Mouse (Mus musculus): ENCODE measurements around the gene Rai1. TPM values are rescaled to one million over a fixed set of nuclear protein-coding genes. Genes with fewer than 3 reads are reported as not detected.

Rai1 gene
- polyA plus RNA-seq, 1 experiment: 62.9 TPM

DNA sequence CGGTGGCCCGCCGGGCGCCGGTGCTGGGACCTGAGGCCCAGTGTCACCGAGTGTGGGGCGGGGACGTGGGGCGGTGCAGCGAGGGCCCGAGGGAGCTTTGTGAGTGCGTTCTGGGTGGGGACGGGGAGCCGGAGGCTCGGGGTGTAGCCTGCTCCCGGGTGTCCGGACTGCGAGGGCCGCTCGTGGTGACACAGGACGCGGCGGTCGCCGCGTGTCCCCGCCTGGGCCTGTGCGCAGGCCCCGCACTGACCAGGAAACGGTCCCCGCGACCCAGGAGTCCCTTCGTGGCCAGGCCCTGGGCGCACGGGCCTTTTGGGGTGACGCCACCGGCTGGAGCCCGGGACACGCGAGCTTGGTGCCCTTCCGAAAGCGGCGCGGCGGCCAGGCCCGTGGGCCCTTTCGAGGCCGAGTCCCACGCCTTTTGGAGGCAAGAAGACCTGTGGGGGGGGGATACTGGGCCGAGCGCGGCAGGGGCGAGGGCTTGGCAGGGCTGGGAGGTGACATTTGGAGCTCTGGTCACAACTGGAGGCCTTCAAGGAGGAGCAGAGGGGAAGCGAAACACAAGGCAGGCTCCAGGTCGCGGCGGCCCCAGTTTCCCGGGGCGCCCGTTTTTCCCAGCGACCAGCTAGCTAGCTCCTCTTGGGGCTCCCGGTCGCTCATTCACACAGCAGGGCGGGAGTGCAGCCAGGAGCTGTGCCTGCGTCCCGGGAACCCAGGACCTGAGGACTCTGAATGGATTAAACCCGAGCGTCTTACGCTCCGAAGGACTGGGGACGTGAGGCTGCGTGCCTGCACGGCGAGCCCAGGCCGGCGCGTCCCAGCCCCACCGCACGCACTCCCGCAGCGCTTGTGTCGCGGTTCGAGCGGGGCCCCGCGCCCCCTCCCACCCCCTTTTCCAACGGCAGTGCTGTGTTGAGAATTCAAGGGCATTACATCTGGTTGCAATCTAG lies 1.1 kb downstream of the Rai1 start:
- H3K36me3 ChIP-seq (replicated peaks; ENCODE audit: low read length): peaks cover 11% of the 10 kb centered on the region
- no peaks in the 10 kb centered on the region for H3K9me3 ChIP-seq
- peaks cover 81% of the 10 kb centered on the region for H3K4me1 ChIP-seq
- TF ChIP-seq FLI1 (IDR thresholded peaks at IDR 0.05; ENCODE audit: low read length): no peak
- no peak for TF ChIP-seq GATA1 (IDR thresholded peaks at IDR 0.05; ENCODE audit: borderline replicate concordance, low read length)
- no peaks in the 10 kb centered on the region for H3K27me3 ChIP-seq (replicated peaks)
- H3K4me3 ChIP-seq (replicated peaks): peak overlapping the region; percentile 96

DNA sequence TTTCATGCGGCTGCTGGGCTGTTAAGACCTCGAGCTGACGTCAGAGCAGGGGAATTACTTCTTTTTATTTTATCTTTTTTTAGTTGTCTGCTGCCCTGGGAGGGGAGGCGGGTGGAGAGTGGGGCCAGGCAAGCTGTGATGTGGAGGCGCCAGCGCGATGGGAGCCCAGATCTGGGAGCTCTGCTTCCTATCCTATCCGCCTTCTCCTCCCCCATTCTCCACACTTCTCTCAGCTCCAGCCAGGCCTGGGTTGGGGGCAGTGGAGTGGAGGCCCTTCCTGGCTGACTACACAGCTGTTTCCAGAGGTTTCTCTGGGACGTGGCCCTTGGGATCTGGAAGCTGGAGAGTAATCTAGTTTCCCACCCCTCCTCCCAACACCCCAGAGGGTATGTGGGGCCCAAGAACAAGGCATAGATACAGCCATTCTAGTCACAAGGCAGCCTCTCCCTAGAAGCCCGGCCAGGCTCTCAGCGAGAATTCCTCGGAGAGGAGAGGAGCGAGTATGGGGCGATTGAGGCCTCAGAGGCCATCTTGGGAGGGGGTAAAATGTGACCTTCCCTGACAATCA lies 1.8 kb downstream of the Rai1 start:
- Histone ChIP-seq H3K4me3 (replicated peaks) (peak overlapping the region; percentile 96), H3K9me3 (no peaks in the 10 kb centered on the region), H3K4me1 (peaks cover 81% of the 10 kb centered on the region), H3K36me3 (replicated peaks; ENCODE audit: low read length) (peaks cover 16% of the 10 kb centered on the region), H3K27me3 (replicated peaks) (no peaks in the 10 kb centered on the region)
- TF ChIP-seq FLI1 (IDR thresholded peaks at IDR 0.05; ENCODE audit: low read length) (no peak), GATA1 (IDR thresholded peaks at IDR 0.05; ENCODE audit: borderline replicate concordance, low read length) (no peak)

DNA sequence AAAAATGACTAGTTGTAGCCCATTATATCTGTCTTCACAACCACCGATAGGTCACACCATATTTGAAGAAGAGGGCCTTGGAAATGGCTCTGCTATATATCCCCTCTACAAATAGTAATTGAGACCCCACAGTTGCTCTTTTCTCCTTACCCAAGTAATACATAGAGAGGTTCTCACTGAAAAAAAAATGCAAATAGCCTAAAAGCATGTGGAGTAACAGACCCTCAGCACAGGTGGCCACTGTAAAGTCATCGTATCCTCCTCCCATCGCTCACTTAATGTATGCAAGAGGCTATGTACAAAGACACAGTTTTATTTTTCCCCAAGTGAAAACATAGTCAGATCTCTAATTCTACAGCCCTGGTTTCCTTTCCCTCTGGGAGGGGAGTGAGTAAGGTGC lies 2.6 kb downstream of the Rai1 start:
- H3K27me3 ChIP-seq (replicated peaks): no peaks in the 10 kb centered on the region
- H3K36me3 ChIP-seq (replicated peaks; ENCODE audit: low read length): peaks cover 24% of the 10 kb centered on the region
- TF ChIP-seq FLI1 (IDR thresholded peaks at IDR 0.05; ENCODE audit: low read length) (no peak), GATA1 (IDR thresholded peaks at IDR 0.05; ENCODE audit: borderline replicate concordance, low read length) (no peak)
- no peaks in the 10 kb centered on the region for H3K9me3 ChIP-seq
- peaks cover 81% of the 10 kb centered on the region for H3K4me1 ChIP-seq
- peak overlapping the region; percentile 96 for H3K4me3 ChIP-seq (replicated peaks)

- H3K9me3 ChIP-seq: no peaks in the 10 kb centered on the region
- no peaks in the 10 kb centered on the region for H3K27me3 ChIP-seq (replicated peaks)
- peak overlapping the region; percentile 96 for H3K4me3 ChIP-seq (replicated peaks)
- TF ChIP-seq FLI1 (IDR thresholded peaks at IDR 0.05; ENCODE audit: low read length): no peak
- no peak for TF ChIP-seq GATA1 (IDR thresholded peaks at IDR 0.05; ENCODE audit: borderline replicate concordance, low read length)
- H3K36me3 ChIP-seq (replicated peaks; ENCODE audit: low read length): peaks cover 30% of the 10 kb centered on the region
- peaks cover 81% of the 10 kb centered on the region for H3K4me1 ChIP-seq
Measured at GRCm38 (mm10) chr11:60108631-60109172, 3.9 kb downstream of the Rai1 start.

- H3K4me3 ChIP-seq (replicated peaks): no peak overlapping the region
- H3K27me3 ChIP-seq (replicated peaks): no peaks in the 10 kb centered on the region
- no peaks in the 10 kb centered on the region for H3K9me3 ChIP-seq
- H3K4me1 ChIP-seq: peaks cover 85% of the 10 kb centered on the region
- TF ChIP-seq FLI1 (IDR thresholded peaks at IDR 0.05; ENCODE audit: low read length) (no peak), GATA1 (IDR thresholded peaks at IDR 0.05; ENCODE audit: borderline replicate concordance, low read length) (no peak)
- peaks cover 30% of the 10 kb centered on the region for H3K36me3 ChIP-seq (replicated peaks; ENCODE audit: low read length)
Measured at GRCm38 (mm10) chr11:60110386-60110785, 5.6 kb downstream of the Rai1 start.

GRCm38 (mm10) chr11:60111576-60111975 lies 6.8 kb downstream of the Rai1 start:
- Histone ChIP-seq H3K4me3 (replicated peaks) (no peak overlapping the region), H3K36me3 (replicated peaks; ENCODE audit: low read length) (peaks cover 31% of the 10 kb centered on the region), H3K27me3 (replicated peaks) (no peaks in the 10 kb centered on the region), H3K4me1 (peaks cover 96% of the 10 kb centered on the region), H3K9me3 (no peaks in the 10 kb centered on the region)
- TF ChIP-seq GATA1 (IDR thresholded peaks at IDR 0.05; ENCODE audit: borderline replicate concordance, low read length) (no peak), FLI1 (IDR thresholded peaks at IDR 0.05; ENCODE audit: low read length) (no peak)

- H3K36me3 ChIP-seq (replicated peaks; ENCODE audit: low read length): peaks cover 43% of the 10 kb centered on the region
- peaks cover 96% of the 10 kb centered on the region for H3K4me1 ChIP-seq
- no peaks in the 10 kb centered on the region for H3K27me3 ChIP-seq (replicated peaks)
- TF ChIP-seq GATA1 (IDR thresholded peaks at IDR 0.05; ENCODE audit: borderline replicate concordance, low read length) (no peak), FLI1 (IDR thresholded peaks at IDR 0.05; ENCODE audit: low read length) (no peak)
- H3K9me3 ChIP-seq: no peaks in the 10 kb centered on the region
- peak overlapping the region; percentile 95 for H3K4me3 ChIP-seq (replicated peaks)
Measured at GRCm38 (mm10) chr11:60113624-60114023, 8.8 kb downstream of the Rai1 start.

- Histone ChIP-seq H3K36me3 (replicated peaks; ENCODE audit: low read length) (peaks cover 42% of the 10 kb centered on the region), H3K27me3 (replicated peaks) (no peaks in the 10 kb centered on the region), H3K9me3 (no peaks in the 10 kb centered on the region), H3K4me1 (peaks cover 96% of the 10 kb centered on the region), H3K4me3 (replicated peaks) (peak overlapping the region; percentile 95)
- TF ChIP-seq GATA1 (IDR thresholded peaks at IDR 0.05; ENCODE audit: borderline replicate concordance, low read length): no peak
- TF ChIP-seq FLI1 (IDR thresholded peaks at IDR 0.05; ENCODE audit: low read length): no peak
Measured at GRCm38 (mm10) chr11:60114296-60115023, 9.6 kb downstream of the Rai1 start.

- H3K9me3 ChIP-seq: no peaks in the 10 kb centered on the region
- peak overlapping the region; percentile 95 for H3K4me3 ChIP-seq (replicated peaks)
- no peak for TF ChIP-seq FLI1 (IDR thresholded peaks at IDR 0.05; ENCODE audit: low read length)
- no peak for TF ChIP-seq GATA1 (IDR thresholded peaks at IDR 0.05; ENCODE audit: borderline replicate concordance, low read length)
- peaks cover 96% of the 10 kb centered on the region for H3K4me1 ChIP-seq
- peaks cover 37% of the 10 kb centered on the region for H3K36me3 ChIP-seq (replicated peaks; ENCODE audit: low read length)
- no peaks in the 10 kb centered on the region for H3K27me3 ChIP-seq (replicated peaks)
Measured at GRCm38 (mm10) chr11:60115024-60115538, 10.3 kb downstream of the Rai1 start.

Measured in megakaryocyte, embryonic 14.5 days (primary cell).